Mouse (Mus musculus) hindbrain, embryonic 13.5 days (tissue): ENCODE results near the gene Fam219b. TPM values are rescaled to one million over a fixed set of nuclear protein-coding genes. Genes with fewer than 3 reads are reported as not detected.

Experiments used
- ATAC-seq: fragments of 200-750 bp; cut with Nextera tagmentation; 2 replicates; pipeline ENCODE4 v1.8.0; 2017; ENCODE audit warnings: moderate TSS enrichment; ENCODE audit not compliant: low FRiP score
- H3K27ac ChIP-seq: fragments of 300-500 bp; sonication (generic); 2 replicates; pipeline ENCODE4 v1.5.1; 2015; ENCODE audit warnings: inconsistent platforms, mild to moderate bottlenecking, moderate library complexity
- H3K27me3 ChIP-seq: fragments of 300-500 bp; sonication (generic); 2 replicates; pipeline ENCODE4 v1.6.1; 2015; ENCODE audit warnings: mild to moderate bottlenecking, inconsistent platforms
- H3K36me3 ChIP-seq: fragments of 300-500 bp; sonication (generic); 2 replicates; pipeline ENCODE4 v1.6.1; 2015; ENCODE audit warnings: mild to moderate bottlenecking, inconsistent platforms
- H3K4me1 ChIP-seq: fragments of 300-500 bp; sonication (generic); replicated peaks from 2 replicates; pipeline ENCODE4 v1.6.1; 2015; ENCODE audit warnings: inconsistent platforms
- H3K4me2 ChIP-seq: fragments of 300-500 bp; sonication (generic); 2 replicates; pipeline ENCODE4 v1.6.1; 2015; ENCODE audit warnings: inconsistent platforms, mild to moderate bottlenecking, moderate library complexity
- H3K4me3 ChIP-seq: fragments of 300-500 bp; sonication (generic); 2 replicates; pipeline ENCODE4 v1.5.1; 2015; ENCODE audit warnings: mild to moderate bottlenecking, inconsistent platforms
- H3K9ac ChIP-seq: fragments of 300-500 bp; sonication (generic); 2 replicates; pipeline ENCODE4 v1.6.1; 2015; ENCODE audit warnings: mild to moderate bottlenecking, inconsistent platforms
- H3K9me3 ChIP-seq: fragments of 300-500 bp; sonication (generic); 2 replicates; pipeline ENCODE4 v1.6.1; 2016; ENCODE audit warnings: inconsistent platforms
- WGBS: fragments of 180-500 bp; shearing (Covaris S2); methylation state at CpG from one replicate; pipeline ENCODE4 v1.1.7; 2015; 5-methylcytosine and 5-hydroxymethylcytosine counted together
- polyA plus RNA-seq: library from polyadenylated mRNA; unstranded; fragments of >200 nt; fragmentation: Nextera tagmentation; extraction: Ambion mirVana; gene quantifications from 2 replicates; pipeline ENCODE4 v1.2.1, GENCODE M21; 2015

The Fam219b gene
- polyA plus RNA-seq, 1 experiment from 2014 or later, result 21.6 TPM

DNA sequence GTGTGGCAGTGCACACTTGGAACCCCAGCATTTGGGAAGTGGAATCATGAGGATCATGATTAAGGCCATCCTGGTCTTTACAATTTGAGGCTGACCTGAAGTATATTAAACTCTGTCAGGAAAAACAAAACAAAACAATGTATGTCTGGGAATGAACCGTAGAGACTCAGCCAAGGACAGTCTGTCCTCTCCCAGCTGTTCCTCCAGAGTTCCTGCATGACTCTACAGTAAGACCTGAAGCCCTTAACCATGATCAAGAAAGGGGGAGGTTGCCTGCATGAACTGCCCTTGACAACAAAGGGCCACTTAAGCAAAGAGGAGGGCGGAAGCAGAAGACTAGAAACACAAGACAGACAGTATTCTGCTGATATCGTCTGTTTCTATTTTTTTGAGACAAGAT, 38.2 kb downstream of the Fam219b start:
- 88% methylated on average over 3 of the region's 3 CpGs for whole genome bisulfite sequencing
- Histone ChIP-seq H3K4me2 (no peak overlapping the region), H3K4me1 (no peaks in the 10 kb centered on the region), H3K36me3 (peaks cover 54% of the 10 kb centered on the region), H3K9me3 (no peaks in the 10 kb centered on the region), H3K4me3 (no peak overlapping the region), H3K27me3 (no peaks in the 10 kb centered on the region), H3K27ac (no peak overlapping the region), H3K9ac (no peak overlapping the region)
- ATAC-seq, result no peak

DNA sequence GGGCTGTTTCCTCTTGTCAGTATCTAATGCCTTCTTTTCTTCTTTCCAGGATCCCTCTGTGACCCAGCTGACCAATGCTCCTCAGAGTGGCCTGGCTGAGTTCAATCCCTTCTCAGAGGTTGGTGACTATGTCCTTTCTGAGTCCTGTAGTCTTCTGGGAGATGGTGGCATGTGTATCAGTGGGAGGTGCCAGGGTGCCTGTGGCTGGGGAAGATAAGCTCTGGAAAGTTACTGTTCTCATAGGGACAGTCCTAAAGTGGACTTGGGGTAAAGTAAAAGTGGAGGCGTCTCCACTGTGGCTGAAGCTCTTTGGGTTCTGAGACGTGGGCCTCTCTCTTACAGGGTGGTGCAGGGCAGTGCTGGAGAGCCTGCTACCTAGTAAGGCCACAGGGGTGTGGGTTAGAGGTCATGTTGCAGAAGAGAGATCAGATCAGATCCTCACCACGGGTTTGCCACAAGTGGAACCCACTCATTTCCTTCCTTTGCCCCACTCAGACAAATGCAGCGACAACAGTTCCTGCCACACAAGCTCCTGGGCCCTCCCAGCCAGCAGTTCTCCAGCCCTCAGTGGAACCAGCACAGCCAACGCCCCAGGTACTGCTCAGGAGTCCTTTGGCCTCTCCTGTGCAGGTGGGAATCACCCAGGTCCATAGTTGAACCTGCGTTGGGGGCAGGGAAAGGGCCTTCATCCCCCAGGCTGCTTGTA, 40.0 kb downstream of the Fam219b start:
- peaks cover 59% of the 10 kb centered on the region for H3K36me3 ChIP-seq

DNA sequence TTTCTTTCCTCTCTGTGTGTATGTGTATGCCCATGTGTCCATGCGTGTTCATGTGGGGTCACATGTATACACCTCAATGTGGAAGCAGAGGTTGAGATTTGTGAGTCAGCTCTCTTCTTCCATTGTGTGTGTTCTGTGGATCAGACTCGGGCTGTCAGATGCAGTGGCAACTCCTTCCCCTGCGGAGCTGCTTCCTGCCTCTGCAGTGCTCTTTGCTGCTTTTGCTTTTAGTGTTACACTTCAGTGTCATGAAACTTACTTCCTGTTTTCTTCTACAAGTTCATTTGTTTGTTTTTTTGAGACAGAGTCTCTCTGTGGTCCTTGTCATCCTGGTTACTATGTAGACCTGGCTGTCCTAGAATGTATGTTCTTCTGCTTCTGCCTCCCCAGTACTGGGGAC, 47.7 kb downstream of the Fam219b start:
- no peak overlapping the region for H3K9ac ChIP-seq
- no peak overlapping the region for H3K4me2 ChIP-seq
- H3K9me3 ChIP-seq, result no peaks in the 10 kb centered on the region
- H3K27me3 ChIP-seq, result no peaks in the 10 kb centered on the region
- peaks cover 13% of the 10 kb centered on the region for H3K4me1 ChIP-seq
- 89% methylated on average over 3 of the region's 3 CpGs for WGBS
- ATAC-seq, result no peak
- H3K36me3 ChIP-seq, result peaks cover 76% of the 10 kb centered on the region
- no peak overlapping the region for H3K4me3 ChIP-seq
- no peak overlapping the region for H3K27ac ChIP-seq

More for the DNA sequence above, 40.0 kb downstream of the Fam219b start:
- H3K4me3 ChIP-seq, result no peak overlapping the region
- H3K27me3 ChIP-seq, result no peaks in the 10 kb centered on the region
- no peak for ATAC-seq
- H3K27ac ChIP-seq, result no peak overlapping the region
- WGBS, result 91% methylated on average over 6 of the region's 6 CpGs
- H3K9me3 ChIP-seq, result no peaks in the 10 kb centered on the region
- H3K9ac ChIP-seq, result no peak overlapping the region
- H3K4me2 ChIP-seq, result no peak overlapping the region
- H3K4me1 ChIP-seq, result no peaks in the 10 kb centered on the region

DNA sequence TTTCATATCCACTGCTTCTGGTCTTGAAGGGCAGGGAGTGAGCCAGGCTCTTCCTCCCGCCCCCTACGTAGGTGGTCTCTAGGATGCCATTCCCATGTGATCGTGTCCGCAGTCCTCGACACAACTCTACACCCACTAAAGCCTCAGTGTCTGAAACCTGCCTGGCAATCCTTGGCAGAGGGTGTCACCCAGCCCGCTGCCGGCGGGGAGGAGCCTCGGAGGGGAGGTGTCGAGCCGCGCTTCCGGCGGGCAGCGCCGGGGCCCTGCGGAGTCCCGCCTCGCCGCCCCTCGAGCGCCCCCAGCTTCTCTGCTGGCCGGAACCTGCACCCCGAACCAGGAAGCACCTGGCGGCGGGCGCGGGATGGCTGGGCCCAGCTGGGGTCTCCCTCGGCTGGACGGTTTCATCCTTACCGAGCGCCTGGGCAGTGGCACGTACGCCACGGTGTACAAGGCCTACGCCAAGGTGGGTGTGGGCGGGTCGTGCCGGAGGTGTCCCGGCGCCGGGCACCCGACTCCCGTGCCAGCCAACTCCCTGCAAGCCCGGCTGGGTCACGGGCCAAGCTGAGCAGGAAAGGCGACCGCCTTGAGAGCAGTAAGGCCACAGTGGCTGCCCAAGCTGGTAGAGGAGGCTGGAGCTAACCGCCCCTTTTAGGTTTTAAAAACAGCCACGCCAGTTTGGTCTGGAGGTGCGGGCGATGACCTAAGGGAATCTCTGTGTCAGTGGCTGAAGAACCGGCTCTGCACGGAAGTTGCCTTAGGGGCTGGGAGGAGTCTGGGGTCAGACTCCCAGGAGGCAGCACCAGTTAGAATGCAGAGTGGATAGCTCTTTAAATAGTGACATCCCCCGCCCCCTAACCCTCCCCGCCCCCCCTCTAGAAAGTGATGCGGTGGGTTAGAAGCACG, 52.1 kb downstream of the Fam219b start, which contains the start of gene Ulk3:
Gene Ulk3 (plus strand): TSS at position 229 of the 903 bp plus-strand sequence.
- peaks cover 24% of the 10 kb centered on the region for H3K4me1 ChIP-seq
- no peaks in the 10 kb centered on the region for H3K9me3 ChIP-seq
- peaks cover 59% of the 10 kb centered on the region for H3K36me3 ChIP-seq
- WGBS, result 1% methylated on average over 56 of the region's 58 CpGs
- ATAC-seq, result peak; percentile 86
- peak within 1 kb of the TSS; percentile 66 for H3K4me3 ChIP-seq
- peak within 1 kb of the TSS; percentile 82 for H3K9ac ChIP-seq
- no peaks in the 10 kb centered on the region for H3K27me3 ChIP-seq
- H3K4me2 ChIP-seq, result peak within 1 kb of the TSS; percentile 89
- peak within 1 kb of the TSS; percentile 75 for H3K27ac ChIP-seq

DNA sequence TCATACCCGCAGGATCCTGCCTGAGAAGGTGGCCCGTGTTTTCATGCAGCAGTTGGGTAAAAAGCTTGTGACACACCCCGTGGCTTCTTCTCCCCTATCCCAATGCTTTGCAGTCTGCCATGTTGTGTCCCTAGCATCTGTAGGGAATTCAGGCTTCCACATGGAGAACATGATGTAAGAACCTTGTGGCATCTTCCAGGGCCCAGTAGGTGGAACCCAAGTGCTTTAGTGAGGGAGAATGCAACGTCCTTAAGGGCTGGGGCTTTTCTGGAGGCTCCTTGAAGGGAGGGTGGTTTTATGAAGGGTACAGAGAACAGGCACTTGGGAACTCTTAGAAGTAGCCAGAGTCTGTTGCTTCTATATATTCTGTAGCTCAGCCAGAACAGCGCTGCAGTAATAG, 53.4 kb downstream of the Fam219b start:
- no peak for ATAC-seq
- Histone ChIP-seq H3K27ac (no peak overlapping the region), H3K27me3 (no peaks in the 10 kb centered on the region), H3K4me2 (peak overlapping the region; percentile 89), H3K9ac (peak overlapping the region; percentile 82; the same call in 1 of the 2 replicates), H3K36me3 (peaks cover 59% of the 10 kb centered on the region), H3K9me3 (no peaks in the 10 kb centered on the region), H3K4me1 (peaks cover 24% of the 10 kb centered on the region), H3K4me3 (peak overlapping the region; percentile 66; the same call in 1 of the 2 replicates)
- WGBS, result 41% methylated on average over 5 of the region's 5 CpGs

Other genes with a start within 250 kb of the Fam219b start
- 25.6 and 26.0 TPM in 2 replicates for gene Ppcdc, start 97.4 kb upstream of the Fam219b start, polyA plus RNA-seq
- 86.3 and 94.6 TPM in 2 replicates for gene Scamp5, start 69.5 kb upstream of the Fam219b start, polyA plus RNA-seq
- 15.6 and 16.2 TPM in 2 replicates for gene Rpp25, start 33.5 kb upstream of the Fam219b start, polyA plus RNA-seq
- 875 and 879 TPM in 2 replicates for gene Cox5a, start 16.3 kb upstream of the Fam219b start, polyA plus RNA-seq
- 67.9 and 75.2 TPM in 2 replicates for gene Mpi, start 15.2 kb downstream of the Fam219b start, polyA plus RNA-seq
- gene Scamp2, start 23.4 kb downstream of the Fam219b start, polyA plus RNA-seq, result 56.9 and 58.8 TPM in 2 replicates
- 28.6 and 30.5 TPM in 2 replicates for gene Ulk3, start 51.9 kb downstream of the Fam219b start, polyA plus RNA-seq
- gene Cplx3, start 68.8 kb downstream of the Fam219b start, polyA plus RNA-seq, result 0.21 and 0.48 TPM in 2 replicates
- gene Lman1l, start 83.2 kb downstream of the Fam219b start, polyA plus RNA-seq, result not detected in 2 replicates
- gene Csk, start 116.1 kb downstream of the Fam219b start, polyA plus RNA-seq, result 43.6 and 45.0 TPM in 2 replicates
- not detected in 2 replicates for gene Cyp1a2, start 146.2 kb downstream of the Fam219b start, polyA plus RNA-seq
- 0.09 and 0.12 TPM in 2 replicates for gene Cyp1a1, start 150.4 kb downstream of the Fam219b start, polyA plus RNA-seq
- gene Edc3, start 171.0 kb downstream of the Fam219b start, polyA plus RNA-seq, result 33.8 and 35.4 TPM in 2 replicates
- 71.2 and 72.4 TPM in 2 replicates for gene Clk3, start 228.3 kb downstream of the Fam219b start, polyA plus RNA-seq